Mouse (Mus musculus): ENCODE results near the gene Bcat2.

GRCm38 (mm10) chr7:45553519-45553918 lies 16.4 kb upstream of the Bcat2 start:
- TF ChIP-seq CTCF (IDR thresholded peaks at IDR 0.05) (no peak), EP300 (IDR thresholded peaks at IDR 0.05) (no peak)
